Mouse (Mus musculus) kidney, postnatal 36 days (tissue): ENCODE measurements around the gene Sarnp.
"Not testable (repeated sequence)": the region's sequence is repeated elsewhere in the genome, so short reads cannot be mapped to it uniquely, and the experiment has no call there.

ENCODE experiments used
- DNase-seq, 2 experiments: peaks; one replicate each; pipeline ENCODE4 v3.0.0; 2021 to 2022; ENCODE audit warnings: mixed read lengths in 2 of 2

Sarnp gene

GRCm38 (mm10) chr10:128821358-128822056 is 4.4 kb downstream of the Sarnp start, which contains the start of gene Ormdl2:
Gene Ormdl2, minus strand, starts transcription at chr10:128821645.
- DNase-seq, result peak; percentile 98 to 100

GRCm38 (mm10) chr10:128822135-128822534 is 5.0 kb downstream of the Sarnp start:
- DNase-seq, result no peak

DNA sequence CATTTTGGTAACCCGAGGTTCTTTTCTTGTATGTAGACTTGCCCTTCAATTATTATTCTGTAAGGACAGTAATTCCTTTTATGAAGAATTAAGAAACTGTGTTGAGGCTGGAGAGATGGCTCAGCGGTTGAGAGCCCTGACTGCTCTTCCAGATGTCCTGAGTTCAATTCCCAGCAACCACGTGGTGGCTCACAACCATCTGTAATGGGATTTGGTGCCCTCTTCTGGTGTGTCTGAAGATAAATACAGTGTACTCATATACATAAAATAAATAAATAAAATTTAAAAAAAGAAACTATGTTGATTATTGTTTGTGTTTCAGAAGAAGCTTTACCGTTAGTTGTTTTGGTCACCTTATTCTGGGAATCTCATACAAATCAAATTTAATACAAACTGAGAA is 6.0 kb downstream of the Sarnp start:
- not testable (repeated sequence) for DNase-seq

DNA sequence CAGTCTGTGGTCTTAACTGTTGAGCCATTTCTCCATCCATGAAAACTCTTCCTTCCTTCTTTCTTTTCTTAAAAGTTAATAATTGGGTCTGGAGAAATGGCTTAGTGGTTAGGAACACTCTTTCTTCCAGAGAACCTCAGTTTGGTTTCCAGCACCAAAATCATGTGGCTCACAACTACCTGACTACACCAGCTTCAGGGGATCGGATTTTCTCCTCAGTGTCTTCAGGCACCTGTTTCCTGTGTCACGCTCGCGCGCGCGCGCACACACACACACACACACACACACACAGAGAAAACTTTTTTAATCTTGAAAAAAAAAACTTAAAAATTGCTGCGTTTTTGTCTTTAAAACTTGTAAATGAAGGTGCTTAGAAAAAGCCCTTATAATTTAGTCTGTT is 6.7 kb downstream of the Sarnp start:
- no peak for DNase-seq

GRCm38 (mm10) chr10:128837400-128837799 is 20.3 kb downstream of the Sarnp start:
- DNase-seq, result no peak

GRCm38 (mm10) chr10:128839434-128839833 is 22.3 kb downstream of the Sarnp start:
- no peak for DNase-seq

- no peak for DNase-seq
These were observed 23.5 kb downstream of the Sarnp start for GRCm38 (mm10) chr10:128840612-128841011.

GRCm38 (mm10) chr10:128843260-128843659 is 26.1 kb downstream of the Sarnp start:
- no peak for DNase-seq

- DNase-seq, result peak; percentile 29 to 37
These were observed 28.4 kb downstream of the Sarnp start for GRCm38 (mm10) chr10:128845516-128845915.

DNA sequence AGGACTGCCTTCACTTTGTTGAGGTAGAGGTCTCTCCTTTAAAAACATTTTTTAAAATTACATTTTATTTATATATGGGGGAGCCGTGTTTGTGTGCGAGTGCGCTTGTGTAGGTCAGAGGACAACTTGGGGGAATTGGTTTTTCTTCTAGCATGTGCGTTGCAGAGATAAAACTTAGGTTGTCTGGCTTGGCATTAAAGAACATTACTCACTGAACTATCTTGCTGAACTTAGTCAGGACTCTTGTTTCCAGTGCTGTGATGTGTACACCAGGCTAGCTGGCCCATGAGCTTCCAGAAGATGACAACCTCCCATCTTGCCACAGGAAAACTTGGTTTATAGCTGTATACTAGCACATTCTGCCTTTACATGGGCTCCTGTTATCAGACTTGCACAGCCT is 29.5 kb downstream of the Sarnp start:
- DNase-seq, result no peak

GRCm38 (mm10) chr10:128848426-128848825 is 31.3 kb downstream of the Sarnp start:
- DNase-seq, result peak; percentile 29 to 33

- DNase-seq, result no peak
These were observed 33.2 kb downstream of the Sarnp start for GRCm38 (mm10) chr10:128850339-128850738.

DNA sequence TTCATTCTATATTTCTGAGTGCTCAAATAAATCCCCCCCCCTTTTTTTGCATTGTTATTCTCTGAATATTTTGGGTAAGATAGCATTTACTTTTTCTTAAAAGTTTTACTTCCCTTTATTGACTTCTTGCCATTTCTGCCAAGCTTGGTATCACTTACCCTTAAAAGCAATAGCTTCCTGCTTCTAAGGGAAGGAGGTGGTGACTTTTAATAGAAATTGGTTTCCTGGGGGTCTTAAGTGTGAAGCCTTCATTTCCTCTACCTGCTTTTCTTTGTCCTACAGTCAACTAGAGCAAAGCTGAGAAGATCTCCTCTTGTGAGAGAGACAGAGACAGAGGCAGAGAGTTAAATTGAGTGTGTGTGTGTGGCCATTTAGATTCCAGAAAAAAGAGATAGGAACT is 44.0 kb downstream of the Sarnp start:
- DNase-seq, result no peak

DNA sequence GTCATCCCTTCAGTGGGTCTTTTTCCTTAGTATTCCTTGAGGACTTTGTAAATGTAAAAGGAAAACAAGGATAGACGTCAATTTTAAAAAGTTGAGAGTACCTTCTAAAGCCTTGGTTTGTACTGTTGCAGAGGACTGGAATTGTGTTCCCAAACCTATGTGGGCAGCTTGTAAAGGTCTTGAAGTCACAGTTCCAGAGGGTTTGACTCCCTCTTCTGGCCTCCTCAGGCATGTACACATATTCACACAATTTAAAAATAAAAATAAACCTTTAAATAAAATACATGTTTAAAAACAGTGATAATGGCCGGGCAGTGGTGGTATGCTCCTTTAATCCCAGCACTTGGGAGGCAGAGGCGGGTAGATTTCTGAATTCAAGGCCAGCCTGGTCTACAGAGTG is 48.9 kb downstream of the Sarnp start:
- peak in 1 of 2 experiments; percentile 17 for DNase-seq

GRCm38 (mm10) chr10:128866518-128866917 is 49.4 kb downstream of the Sarnp start:
- no peak for DNase-seq

DNA sequence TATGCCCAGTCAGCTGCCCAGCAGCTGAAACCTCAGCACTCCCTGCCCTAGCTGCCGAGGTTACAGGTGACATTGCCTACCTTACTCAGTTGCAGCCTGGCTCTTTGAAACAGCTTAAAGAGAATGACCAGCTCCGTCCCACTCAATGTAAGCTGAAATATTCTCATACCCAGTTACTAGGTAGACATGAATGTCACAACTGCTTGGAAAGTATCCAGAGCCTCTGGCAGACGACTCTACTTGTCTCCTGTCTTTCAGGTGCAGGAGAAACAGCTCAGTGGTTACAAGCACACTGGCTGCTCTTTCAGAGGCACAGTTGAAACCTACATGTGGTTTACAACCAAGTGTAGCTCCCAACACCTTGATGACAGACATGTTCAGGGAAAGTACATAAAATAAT is 53.2 kb downstream of the Sarnp start:
- DNase-seq, result no peak

GRCm38 (mm10) chr10:128878291-128878690 is 61.2 kb downstream of the Sarnp start:
- DNase-seq, result no peak

GRCm38 (mm10) chr10:128878811-128879210 is 61.7 kb downstream of the Sarnp start:
- DNase-seq, result no peak

DNA sequence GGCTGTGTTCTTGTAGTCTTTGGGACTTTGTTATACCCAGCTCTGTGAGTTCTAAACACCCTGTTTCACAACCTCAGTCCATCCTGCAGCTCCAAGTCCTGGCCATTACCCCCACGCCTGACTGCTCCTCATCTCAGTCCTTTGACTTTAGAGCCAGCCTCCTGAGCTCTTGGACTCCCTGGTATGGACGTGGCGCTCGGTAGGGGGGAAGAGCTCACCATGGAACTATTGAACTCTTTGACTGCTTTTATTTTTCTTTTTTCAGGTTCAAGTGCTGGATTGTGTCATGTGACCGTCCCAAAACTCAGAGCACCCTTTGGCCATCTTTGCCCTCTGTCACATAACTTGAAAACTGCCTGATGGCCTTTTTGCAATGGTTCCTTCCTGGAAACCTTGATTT is 64.9 kb downstream of the Sarnp start:
- peak; percentile 63 to 71 for DNase-seq

- DNase-seq, result no peak
These were observed 72.1 kb downstream of the Sarnp start for GRCm38 (mm10) chr10:128888941-128889827.

DNA sequence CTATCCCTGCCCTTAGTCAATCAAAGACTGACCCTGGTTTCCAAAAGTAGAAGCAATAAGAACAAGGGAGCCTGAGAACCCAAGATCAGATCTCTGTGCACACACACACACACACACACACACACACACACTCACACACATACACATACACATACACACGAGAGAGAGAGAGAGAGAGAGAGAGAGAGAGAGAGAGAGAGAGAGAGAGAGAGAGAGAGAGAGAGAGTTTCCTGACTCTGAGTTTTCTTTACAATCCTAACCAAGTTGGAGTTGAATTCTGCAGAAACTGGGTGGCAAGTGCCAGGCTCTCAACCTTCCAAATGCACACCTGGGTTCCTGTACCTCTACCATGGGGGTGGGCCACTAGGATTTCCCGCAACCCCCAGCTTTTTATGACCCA is 72.7 kb downstream of the Sarnp start:
- no peak for DNase-seq

- no peak for DNase-seq
These were observed 73.5 kb downstream of the Sarnp start for GRCm38 (mm10) chr10:128890383-128891295.
